Mouse (Mus musculus) retina, adult 2 months (tissue): ENCODE measurements around the gene Oxtr.

ENCODE experiments used
- DNase-seq: peaks from one replicate; pipeline ENCODE4 v3.0.0-alpha.2; 2012; ENCODE audit warnings: low read depth, low spot score

The Oxtr gene

GRCm38 (mm10) chr6:112488821-112489180 is 942 bp downstream of the Oxtr start:
- no peak for DNase-seq

GRCm38 (mm10) chr6:112487993-112488392 is 1.8 kb downstream of the Oxtr start:
- no peak for DNase-seq

- no peak for DNase-seq
Measured at GRCm38 (mm10) chr6:112484316-112484715, 5.4 kb downstream of the Oxtr start.

- DNase-seq = no peak
Measured at GRCm38 (mm10) chr6:112479861-112480260, 9.9 kb downstream of the Oxtr start.

- no peak for DNase-seq
Measured at GRCm38 (mm10) chr6:112471644-112472043, 18.1 kb downstream of the Oxtr start.

- no peak for DNase-seq
Measured at GRCm38 (mm10) chr6:112466001-112466400, 23.7 kb downstream of the Oxtr start.

GRCm38 (mm10) chr6:112465441-112465840 is 24.3 kb downstream of the Oxtr start:
- DNase-seq = no peak

GRCm38 (mm10) chr6:112463331-112463730 is 26.4 kb downstream of the Oxtr start:
- no peak for DNase-seq

GRCm38 (mm10) chr6:112461459-112461858 is 28.3 kb downstream of the Oxtr start:
- no peak for DNase-seq

GRCm38 (mm10) chr6:112459341-112459749 is 30.4 kb downstream of the Oxtr start, which contains the start of gene Cav3:
TSS of gene Cav3 (plus strand) at chr6:112459505.
- DNase-seq = no peak

GRCm38 (mm10) chr6:112445675-112446074 is 44.1 kb downstream of the Oxtr start:
- DNase-seq = no peak

GRCm38 (mm10) chr6:112426018-112426732 is 63.6 kb downstream of the Oxtr start:
- DNase-seq = no peak

GRCm38 (mm10) chr6:112423746-112424501 is 65.8 kb downstream of the Oxtr start:
- DNase-seq = no peak
